Mouse (Mus musculus) heart, adult 18-20 months (tissue): ENCODE results near the gene Tspan4. TPM values are rescaled to one million over a fixed set of nuclear protein-coding genes. Genes with fewer than 3 reads are reported as not detected.

Source experiments
- DNase-seq, 2 experiments: peaks; one replicate each; pipeline ENCODE4 v3.0.0; 2021 to 2022; ENCODE audit warnings: mixed read lengths in 1 of 2
- total RNA-seq, 2 experiments: library from RNA; stranded (reverse); gene quantifications; 2 replicates each; pipeline ENCODE4 v1.2.3; 2021

The Tspan4 gene
- total RNA-seq, 2 experiments from 2014 or later, result 18.9 to 22.9 TPM

DNA sequence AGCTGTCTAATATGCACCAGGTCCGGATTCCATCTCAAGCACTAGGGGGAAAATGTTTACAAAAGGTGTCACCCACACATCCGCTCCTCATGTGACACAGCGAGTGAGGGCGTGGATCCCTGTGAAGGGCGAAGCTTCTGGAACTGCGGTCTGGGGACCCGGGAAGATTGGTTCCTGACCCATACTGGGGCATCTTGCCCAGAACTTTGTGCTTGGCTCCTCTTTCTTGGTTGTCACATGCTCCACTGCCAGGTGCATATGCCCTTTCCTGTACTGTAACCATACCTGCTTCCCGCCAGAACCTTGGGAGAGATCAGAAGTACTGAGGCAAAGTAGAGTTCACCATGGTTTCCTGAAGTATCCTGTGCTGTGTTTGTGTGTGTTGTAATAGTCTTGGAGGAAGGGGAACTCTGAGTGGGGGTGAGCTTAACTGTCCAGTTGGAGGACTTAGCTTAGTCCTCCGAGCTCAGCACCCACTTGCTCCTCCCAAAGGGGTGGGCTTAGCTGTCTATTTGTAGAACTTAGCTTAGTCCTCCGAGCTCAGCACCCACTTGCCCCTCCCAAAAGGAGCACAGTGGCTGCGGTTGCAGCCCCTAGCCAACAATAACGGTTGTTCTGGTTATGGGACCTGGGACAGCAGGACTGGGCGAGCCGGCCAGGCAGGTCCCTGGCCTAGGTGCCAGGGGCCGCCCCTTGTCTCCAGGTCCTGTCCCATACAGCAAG lies 14.5 kb upstream of the Tspan4 start, which contains the start of gene Cracr2b:
Gene Cracr2b (plus strand): TSS at position 704 of the 723 bp plus-strand sequence.
- DNase-seq, result peak; percentile 69 to 83

DNA sequence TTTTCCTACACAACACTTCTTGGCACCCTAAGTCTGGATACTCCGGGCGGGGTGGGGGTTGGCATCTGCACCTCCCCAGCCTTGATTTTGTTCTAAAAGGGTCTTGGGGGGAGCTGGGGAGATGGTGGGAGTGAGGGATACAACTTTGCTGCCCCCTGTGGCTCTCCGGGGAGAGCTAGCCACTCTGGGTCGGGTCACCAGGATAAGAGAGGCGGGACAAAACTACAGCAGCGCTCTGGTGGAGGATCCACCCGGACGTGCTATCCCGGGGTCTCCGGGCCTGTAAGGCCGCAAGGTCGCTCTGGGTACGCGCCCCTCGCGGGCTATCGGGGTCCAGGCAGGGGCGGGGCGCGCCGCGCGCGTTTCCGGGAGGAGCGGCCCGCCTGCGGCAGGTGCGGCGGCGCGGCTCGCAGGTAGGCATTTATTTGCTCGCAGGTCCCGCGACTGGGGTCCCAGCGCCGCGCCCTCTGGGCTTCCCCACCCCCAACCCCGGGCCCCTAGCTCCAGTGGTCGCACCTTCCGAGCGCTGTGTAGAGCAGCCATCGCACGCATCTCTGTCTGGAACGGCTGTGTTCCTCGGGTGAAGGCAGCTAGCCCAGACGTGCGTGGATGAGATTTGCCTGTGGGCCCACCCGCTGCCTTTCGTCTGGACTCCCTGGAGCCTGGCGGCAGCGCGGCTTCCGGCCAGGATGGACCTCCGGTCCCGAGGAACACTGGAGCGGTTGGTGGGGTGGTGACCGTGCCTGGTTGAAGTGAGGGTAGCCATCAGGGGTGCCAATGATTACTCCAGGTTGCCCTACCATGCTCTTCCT lies 13.3 kb upstream of the Tspan4 start:
- peak; percentile 62 to 66 for DNase-seq

GRCm38 (mm10) chr7:141462333-141462821 lies 12.7 kb upstream of the Tspan4 start:
- peak; percentile 64 for DNase-seq

GRCm38 (mm10) chr7:141463824-141464602 lies 11.0 kb upstream of the Tspan4 start:
- peak; percentile 84 to 92 for DNase-seq

DNA sequence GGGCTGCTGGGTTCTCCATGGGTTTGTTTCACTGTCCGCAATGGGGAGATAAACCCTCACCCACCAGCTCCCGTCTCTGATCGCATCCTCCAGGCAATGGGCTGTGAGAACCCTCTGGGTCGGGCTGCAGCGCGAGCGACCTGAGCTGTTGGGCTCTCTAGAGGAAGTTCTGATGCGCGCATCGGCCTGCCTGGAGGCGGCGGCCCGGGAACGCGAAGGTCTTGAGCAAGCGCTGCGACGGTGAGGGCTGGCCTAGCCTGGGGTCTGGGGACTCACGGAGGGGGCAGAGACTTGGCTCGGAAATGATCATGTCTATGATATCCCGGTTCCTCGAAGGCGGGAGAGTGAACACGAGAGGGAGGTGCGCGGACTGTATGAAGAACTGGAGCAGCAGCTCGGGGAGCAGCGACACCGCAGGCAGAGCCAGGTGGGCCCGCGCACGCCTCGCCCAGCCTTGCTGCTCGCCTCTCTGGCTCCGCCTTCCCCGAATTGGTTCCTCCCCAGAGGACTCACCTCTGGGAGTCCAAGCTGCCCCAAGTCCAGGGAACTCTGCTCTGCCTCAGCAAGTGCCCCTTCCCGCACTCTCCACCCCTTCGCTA lies 10.3 kb upstream of the Tspan4 start:
- peak; percentile 53 to 54 for DNase-seq

DNA sequence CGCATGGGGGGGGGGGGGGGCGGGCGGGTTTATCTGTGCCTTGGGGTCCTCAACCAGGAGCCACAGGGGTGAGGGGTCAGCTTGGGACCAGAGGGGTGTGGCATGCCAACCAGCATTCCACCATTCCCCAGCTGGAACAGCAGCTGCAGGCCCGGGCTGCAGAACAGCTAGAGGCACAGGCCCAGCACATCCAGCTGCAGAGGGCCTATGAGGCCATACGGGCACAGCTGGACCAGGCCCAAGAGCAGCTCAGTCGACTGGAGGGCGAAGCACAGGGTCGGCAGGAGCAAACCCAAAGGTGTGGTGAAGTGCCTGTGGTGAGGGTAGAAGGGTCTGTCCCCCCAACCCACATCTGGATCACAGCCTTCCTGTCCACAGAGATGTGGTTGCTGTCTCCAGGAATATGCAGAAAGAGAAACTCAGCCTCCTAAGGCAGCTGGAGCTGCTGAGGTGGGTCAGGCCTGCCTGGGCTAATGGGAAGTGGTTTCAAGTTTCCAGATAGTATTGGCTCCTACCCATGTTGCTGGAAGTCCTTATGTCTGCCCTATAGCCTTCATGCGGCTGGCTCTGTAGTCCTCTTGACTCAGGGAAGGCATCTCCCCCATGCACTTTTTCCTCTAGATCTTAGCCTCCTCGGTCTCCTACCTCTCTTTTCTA lies 9.5 kb upstream of the Tspan4 start:
- peak in 1 of 2 experiments; percentile 40 for DNase-seq

DNA sequence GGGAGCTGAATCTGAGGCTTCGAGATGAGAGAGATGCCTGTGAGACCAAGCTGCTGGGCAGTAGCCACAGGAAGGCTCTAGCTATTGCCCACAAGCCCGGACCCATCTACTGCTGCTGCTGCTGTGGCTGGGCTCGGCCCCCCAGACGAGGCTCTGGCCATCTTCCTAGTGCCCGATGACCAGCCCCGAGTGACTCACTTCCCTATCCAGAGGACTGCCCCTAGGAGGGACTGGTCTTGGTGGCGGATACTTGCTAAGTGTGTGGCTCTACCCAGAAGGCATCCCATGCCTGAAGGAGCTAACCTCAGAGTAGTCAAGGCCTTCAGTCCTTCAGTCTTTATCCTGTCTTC lies 9.0 kb upstream of the Tspan4 start:
- peak; percentile 56 to 75 for DNase-seq

GRCm38 (mm10) chr7:141466607-141467148 lies 8.4 kb upstream of the Tspan4 start:
- DNase-seq, result no peak

DNA sequence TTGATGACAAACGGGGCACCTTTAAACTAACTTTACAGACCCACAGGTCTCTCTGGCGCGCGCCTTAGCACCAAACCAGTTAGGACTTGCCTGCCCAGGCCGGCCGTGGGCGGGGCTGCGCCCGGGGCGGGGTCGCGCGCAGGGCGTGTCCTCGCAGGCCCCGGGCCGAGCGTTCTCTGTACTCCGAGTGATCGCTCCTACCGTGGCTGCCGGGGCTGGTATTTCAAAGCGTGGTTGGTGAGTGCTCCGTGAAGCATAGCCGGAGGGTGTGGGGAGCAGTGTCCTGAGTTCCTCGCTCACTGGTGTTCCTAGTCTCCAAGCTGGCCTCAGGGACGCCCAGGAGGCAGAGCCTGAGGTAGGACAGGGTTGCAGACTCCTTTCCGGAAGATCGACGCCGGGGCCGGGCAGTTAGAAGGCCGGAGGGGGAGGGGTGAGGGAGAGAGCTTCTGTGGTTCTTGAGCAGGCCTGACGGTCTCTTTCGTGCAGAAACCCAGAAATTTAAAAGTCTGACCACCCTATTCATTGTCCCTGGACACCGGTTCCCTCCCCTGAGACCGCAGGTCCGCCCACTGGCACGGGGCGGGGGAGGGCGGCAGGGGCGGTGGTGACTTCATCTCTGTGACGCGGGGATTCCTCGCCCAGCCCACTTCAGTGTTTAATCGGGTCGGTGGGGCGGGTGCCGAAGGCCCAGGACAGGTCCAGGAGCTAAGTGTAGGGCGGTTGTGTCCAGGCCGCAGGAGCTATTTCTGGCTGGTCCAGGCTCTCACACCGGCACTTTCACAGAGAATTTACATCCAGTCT lies 7.6 kb upstream of the Tspan4 start, which contains the start of gene Cd151:
Gene Cd151 (plus strand): TSS at position 163 of the 801 bp plus-strand sequence.
- DNase-seq, result peak; percentile 93 to 94

- peak in 1 of 2 experiments; percentile 52 for DNase-seq
Observed at GRCm38 (mm10) chr7:141468164-141468521, 6.9 kb upstream of the Tspan4 start.

DNA sequence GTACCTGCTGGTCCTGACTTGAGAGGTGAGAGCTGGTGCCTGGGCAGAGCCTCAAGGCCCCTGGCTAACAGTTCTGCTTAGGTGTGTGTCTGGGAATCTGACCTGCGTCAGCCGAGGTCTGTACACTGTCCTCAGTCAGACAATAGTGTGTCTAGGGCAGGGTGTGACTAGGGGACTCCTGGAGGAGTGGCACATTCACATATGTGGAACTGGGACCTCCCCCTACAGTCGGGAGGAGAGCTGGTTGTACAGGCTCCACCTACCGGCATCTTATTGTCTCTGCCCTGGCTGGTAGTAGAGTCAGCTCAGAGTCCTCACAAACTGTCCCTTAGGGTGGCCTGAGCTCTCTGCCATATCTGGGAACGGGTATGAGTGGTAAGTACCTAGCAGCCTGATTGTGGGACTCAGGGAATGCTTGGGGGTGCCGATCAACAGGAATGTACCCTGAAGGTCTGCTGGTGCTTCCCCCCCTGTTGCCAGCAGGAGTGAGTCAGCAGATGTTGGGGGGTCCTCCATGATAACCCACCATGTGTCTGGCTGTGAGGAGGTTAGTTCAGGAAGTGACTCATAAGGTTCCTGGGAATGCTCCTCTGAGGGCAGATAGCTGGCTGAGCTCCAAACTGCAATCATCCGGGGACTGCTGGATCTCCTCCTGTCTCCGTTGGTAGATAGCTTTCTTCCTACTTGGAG lies 6.4 kb upstream of the Tspan4 start:
- DNase-seq, result peak; percentile 81 to 90

DNA sequence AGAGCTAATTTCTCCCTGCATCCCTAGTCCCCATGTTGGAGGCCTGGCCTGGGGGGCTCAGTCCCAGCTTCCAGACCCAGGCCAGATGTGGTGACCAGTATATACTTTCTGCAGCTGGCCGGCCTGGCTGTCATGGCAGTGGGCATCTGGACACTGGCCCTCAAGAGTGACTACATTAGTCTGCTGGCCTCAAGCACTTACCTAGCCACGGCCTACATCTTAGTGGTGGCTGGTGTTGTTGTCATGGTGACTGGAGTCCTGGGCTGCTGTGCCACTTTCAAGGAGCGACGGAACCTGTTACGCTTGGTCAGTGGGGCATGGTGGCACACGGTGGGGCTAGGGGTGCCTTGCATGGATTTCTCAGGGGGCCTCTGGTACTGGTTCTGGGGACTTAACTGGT lies 5.7 kb upstream of the Tspan4 start:
- DNase-seq, result no peak

GRCm38 (mm10) chr7:141469901-141470636 lies 5.0 kb upstream of the Tspan4 start:
- DNase-seq, result peak; percentile 54 to 55

GRCm38 (mm10) chr7:141470637-141470944 lies 4.4 kb upstream of the Tspan4 start:
- no peak for DNase-seq

GRCm38 (mm10) chr7:141471236-141471635 lies 3.8 kb upstream of the Tspan4 start:
- DNase-seq, result no peak

DNA sequence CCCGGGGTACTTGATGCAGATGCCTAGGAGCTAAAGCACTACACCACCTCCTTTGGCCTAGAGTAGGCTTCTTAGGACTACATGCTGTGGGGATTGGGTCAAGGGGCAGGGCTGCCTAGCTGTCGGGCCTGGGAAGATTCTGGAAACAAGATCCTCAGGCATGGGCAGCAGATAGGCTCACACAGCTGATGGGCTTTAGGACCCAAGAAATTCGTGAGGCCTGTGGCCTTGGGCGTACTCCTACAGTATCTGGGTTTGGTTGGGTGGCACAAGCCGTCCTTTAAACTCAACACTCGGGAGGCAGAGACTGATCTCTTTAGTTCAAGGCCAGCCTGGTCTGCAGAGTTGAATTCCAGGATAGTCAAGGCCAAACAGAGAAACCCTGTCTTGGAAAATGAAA lies 2.8 kb upstream of the Tspan4 start:
- DNase-seq, result no peak

- DNase-seq, result no peak
Observed at GRCm38 (mm10) chr7:141472763-141473162, 2.3 kb upstream of the Tspan4 start.

DNA sequence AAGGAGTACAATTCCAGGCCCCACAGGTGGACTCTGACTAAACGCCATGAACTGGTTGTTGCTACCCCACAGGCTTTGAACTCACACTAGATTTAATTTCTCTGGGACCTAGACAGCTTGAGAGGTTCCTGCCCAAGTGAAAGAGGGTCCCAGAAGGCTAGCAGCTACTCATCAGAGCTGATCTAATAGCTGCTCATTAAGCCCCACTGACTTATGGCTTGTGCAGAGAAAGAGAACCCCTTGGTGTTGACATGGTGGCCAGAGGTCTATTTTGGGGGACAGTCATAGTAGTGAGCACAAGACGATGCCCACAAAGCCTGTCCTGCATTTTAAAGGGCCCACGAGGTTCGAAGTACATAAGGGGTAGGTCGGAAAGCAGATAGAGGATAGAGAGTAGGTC lies 880 bp upstream of the Tspan4 start:
- no peak for DNase-seq

DNA sequence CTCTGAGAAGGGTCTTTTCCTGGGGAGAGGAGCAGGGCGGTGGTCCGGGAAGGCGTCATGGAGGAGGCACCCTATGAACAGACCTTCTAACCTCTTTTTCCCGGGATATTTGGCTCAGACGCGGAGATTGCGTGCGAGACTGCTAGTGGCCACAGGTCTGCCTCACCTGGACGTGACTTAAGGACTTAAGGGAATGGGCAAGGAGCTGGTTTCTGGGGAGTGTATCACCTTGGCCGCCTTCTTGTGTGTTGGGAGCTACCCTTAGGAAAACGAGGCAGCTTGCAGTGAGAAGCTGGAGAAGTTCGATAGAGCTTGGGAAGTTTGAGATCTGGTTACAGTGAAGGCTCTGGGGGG lies 742 bp downstream of the Tspan4 start:
- no peak for DNase-seq
